Mouse (Mus musculus) liver, embryonic 14.5 days (tissue): ENCODE results near the gene Osbpl10.

Experiments used
- CTCF ChIP-seq: IDR thresholded peaks from 2 replicates; pipeline ENCODE4 v1.5.1; 2016; ENCODE audit warnings: antibody characterized with exemption, low read depth, control low read depth
- EP300 ChIP-seq: IDR thresholded peaks from 2 replicates; pipeline ENCODE4 v1.6.1; 2016; ENCODE audit warnings: antibody characterized with exemption, low read depth

GRCm38 (mm10) chr9:115029307-115029706, 50.9 kb downstream of the Osbpl10 start:
- TF ChIP-seq CTCF (no peak), EP300 (no peak)
